In the genomic region with DNA sequence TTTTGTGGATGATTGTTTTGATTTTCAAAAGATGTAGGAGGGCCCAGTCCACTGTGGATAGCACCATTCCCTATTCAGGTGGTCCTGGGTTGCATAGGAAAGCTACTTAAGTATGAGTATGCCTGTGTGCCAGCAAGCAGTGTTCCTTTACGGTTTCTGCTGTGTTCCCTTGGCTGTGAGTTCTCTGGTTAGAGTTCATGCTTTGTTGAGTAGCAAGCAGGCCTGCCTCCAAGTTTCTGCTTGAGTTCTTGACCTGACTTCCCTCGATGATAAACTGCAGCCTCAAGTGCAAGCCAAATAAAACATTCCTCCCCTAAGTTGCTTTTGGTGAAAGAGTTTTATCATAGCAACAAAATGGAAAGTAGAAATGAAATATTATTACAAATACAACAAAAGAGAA, we compare ENCODE assay signal across 16 mouse cellular contexts.
A peak's percentile ranks its signal among the peaks of the same experiment; 100 is the strongest.
DNase-seq lines count a peak whose midpoint lies in the region; ATAC-seq lines count a peak whose summit lies in the region.
"Had no signal": no experiment of that assay in that cellular context is flagged by ENCODE, and none has a peak within 500 bp of the region (broad histone marks: within the 10 kb centered on the region; RNA-seq: fewer than 3 reads in every experiment).

No protein-coding gene starts in this region.

- 75% methylated on average over 2 of the region's 2 CpGs for WGBS in heart, embryonic 10.5 days
- 62% methylated on average over 2 of the region's 2 CpGs for WGBS in liver, embryonic 11.5 days

- no peak overlapping the region for H3K4me3 ChIP-seq in heart, embryonic 10.5 days
- no peak overlapping the region for H3K4me3 ChIP-seq in liver, embryonic 11.5 days (ENCODE audit: low read depth, low read length)
- H3K4me3 ChIP-seq: erythroblast, embryonic 14.5 days; limb, embryonic 12.5 days; lung, embryonic 15.5 days; midbrain, embryonic 15.5 days; neural tube, embryonic 15.5 days had no signal

- H3K9ac ChIP-seq in liver, embryonic 11.5 days (ENCODE audit: low read depth, low read length): no peak overlapping the region
- H3K9ac ChIP-seq: limb, embryonic 12.5 days; lung, embryonic 15.5 days; midbrain, embryonic 15.5 days; neural tube, embryonic 15.5 days had no signal

- no peak overlapping the region for H3K4me2 ChIP-seq in liver, embryonic 11.5 days
- H3K4me2 ChIP-seq: limb, embryonic 12.5 days; lung, embryonic 15.5 days; midbrain, embryonic 15.5 days; neural tube, embryonic 15.5 days had no signal

- H3K4me1 ChIP-seq in heart, embryonic 10.5 days: no peaks in the 10 kb centered on the region
- H3K4me1 ChIP-seq in liver, embryonic 11.5 days (replicated peaks; ENCODE audit: control insufficient read depth, insufficient read depth, low read length): no peaks in the 10 kb centered on the region
- H3K4me1 ChIP-seq: limb, embryonic 12.5 days; midbrain, embryonic 15.5 days; neural tube, embryonic 15.5 days had no signal

- no peak for ATAC-seq in liver, embryonic 11.5 days (replicated peaks; ENCODE audit: low FRiP score)
- no peak for ATAC-seq in erythroblast, adult 5-6 weeks (replicated peaks; ENCODE audit: low FRiP score, poor library complexity, severe bottlenecking)
- ATAC-seq: hindbrain, embryonic 16.5 days; midbrain, embryonic 15.5 days had no signal

- peak; percentile 95 for DNase-seq in heart, adult 11 months
- no peak for DNase-seq in heart, embryonic 10.5 days (ENCODE audit: low spot score)
- DNase-seq in adrenal gland, postnatal 14 days: peak; percentile 23
- DNase-seq in kidney, adult 11 months: peak; percentile 30
- DNase-seq in kidney, postnatal 36 days: peak; percentile 45 to 47
- DNase-seq in liver, embryonic 11.5 days (ENCODE audit: low spot score): no peak
- no peak for DNase-seq in urinary bladder, postnatal 4 days (ENCODE audit: low spot score in 2 of 2)
- DNase-seq: cerebellum, postnatal 25 days had no signal

- no peak overlapping the region for H3K27ac ChIP-seq in heart, embryonic 10.5 days
- no peak overlapping the region for H3K27ac ChIP-seq in liver, embryonic 11.5 days (ENCODE audit: low read depth, low read length)
- H3K27ac ChIP-seq: limb, embryonic 12.5 days; lung, embryonic 15.5 days; midbrain, embryonic 15.5 days; neural tube, embryonic 15.5 days; stomach, postnatal 0 days had no signal

- H3K27me3 ChIP-seq in heart, embryonic 10.5 days (ENCODE audit: insufficient read depth, poor library complexity, severe bottlenecking): no peaks in the 10 kb centered on the region
- H3K27me3 ChIP-seq in liver, embryonic 11.5 days (replicated peaks; ENCODE audit: control insufficient read depth, insufficient read depth, low read length): no peaks in the 10 kb centered on the region
- H3K27me3 ChIP-seq: limb, embryonic 12.5 days; lung, embryonic 15.5 days; midbrain, embryonic 15.5 days; neural tube, embryonic 15.5 days had no signal

- no peaks in the 10 kb centered on the region for H3K9me3 ChIP-seq in heart, embryonic 10.5 days
- no peaks in the 10 kb centered on the region for H3K9me3 ChIP-seq in liver, embryonic 11.5 days (ENCODE audit: control insufficient read depth, low read length)
- H3K9me3 ChIP-seq: limb, embryonic 12.5 days; lung, embryonic 15.5 days; midbrain, embryonic 15.5 days; neural tube, embryonic 15.5 days had no signal

- H3K36me3 ChIP-seq in heart, embryonic 10.5 days: no peaks in the 10 kb centered on the region
- H3K36me3 ChIP-seq in liver, embryonic 11.5 days (ENCODE audit: control insufficient read depth, insufficient read depth, low read length): no peaks in the 10 kb centered on the region
- H3K36me3 ChIP-seq: limb, embryonic 12.5 days; lung, embryonic 15.5 days; midbrain, embryonic 15.5 days; neural tube, embryonic 15.5 days had no signal

Comparison
In these comparisons a context has a peak if more than half of its experiments do, and no peak if none do; other contexts are left out.
1. DNase-seq: peak in heart, adult 11 months (single experiment), adrenal gland, postnatal 14 days (single experiment), kidney, adult 11 months (single experiment) and kidney, postnatal 36 days (2 of 2); none in heart, embryonic 10.5 days (single experiment), liver, embryonic 11.5 days (single experiment) and urinary bladder, postnatal 4 days (0 of 2).